Mouse (Mus musculus) left cerebral cortex, postnatal 4 days (tissue): Measurements from ENCODE around the gene Lrmda. TPM values are rescaled to one million over a fixed set of nuclear protein-coding genes. Genes with fewer than 3 reads are reported as not detected.

Experiments
- DNase-seq: peaks from one replicate; pipeline ENCODE4 v3.0.0-alpha.2; 2022
- intact Hi-C: fragments of 180-260 bp; cut with DNase I; formaldehyde crosslinking; loops from one replicate; pipeline ENCODE4 v1.15.1; 2025
- total RNA-seq, 2 experiments: library from RNA; stranded (reverse); gene quantifications; 2 replicates each; pipeline ENCODE4 v1.2.3; 2021

The Lrmda gene
- total RNA-seq, 2 experiments from 2014 or later = 0.74 TPM; not detected in 1

- no peak for DNase-seq
- intact Hi-C loops = loop anchor here (10.0 kb wide), 1 partner anchor 224 kb away; no protein-coding TSS in a partner anchor
These were observed 789.2 kb downstream of the Lrmda start for GRCm38 (mm10) chr14:22808595-22809166.

- no peak for DNase-seq
- intact Hi-C loops = loop anchor here (10.0 kb wide), 1 partner anchor 224 kb away; no protein-coding TSS in a partner anchor
These were observed 789.7 kb downstream of the Lrmda start for GRCm38 (mm10) chr14:22809229-22809628.

DNA sequence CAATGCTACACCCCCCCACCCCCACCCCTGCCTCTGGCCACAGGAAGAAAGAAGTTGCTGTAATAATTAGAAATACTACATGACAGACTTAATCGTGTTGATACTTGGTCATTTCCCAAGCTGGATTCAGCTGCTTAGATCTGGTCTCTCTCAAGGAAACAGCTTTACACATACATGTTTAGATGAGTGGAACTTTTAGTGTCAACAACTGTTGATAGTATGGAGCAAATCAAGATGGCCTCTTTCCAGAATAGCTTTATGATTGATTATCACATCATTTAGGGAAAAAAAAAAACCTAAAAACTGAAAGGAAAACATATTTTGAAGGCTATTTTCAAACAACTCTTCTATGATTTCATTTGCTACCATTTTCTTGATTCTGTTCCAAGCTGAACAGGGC lies 791.0 kb downstream of the Lrmda start:
- intact Hi-C loops = loop anchor here (10.0 kb wide), 2 partner anchors 234 to 826 kb away; partner anchors contain the start of gene Zfp503
- no peak for DNase-seq

DNA sequence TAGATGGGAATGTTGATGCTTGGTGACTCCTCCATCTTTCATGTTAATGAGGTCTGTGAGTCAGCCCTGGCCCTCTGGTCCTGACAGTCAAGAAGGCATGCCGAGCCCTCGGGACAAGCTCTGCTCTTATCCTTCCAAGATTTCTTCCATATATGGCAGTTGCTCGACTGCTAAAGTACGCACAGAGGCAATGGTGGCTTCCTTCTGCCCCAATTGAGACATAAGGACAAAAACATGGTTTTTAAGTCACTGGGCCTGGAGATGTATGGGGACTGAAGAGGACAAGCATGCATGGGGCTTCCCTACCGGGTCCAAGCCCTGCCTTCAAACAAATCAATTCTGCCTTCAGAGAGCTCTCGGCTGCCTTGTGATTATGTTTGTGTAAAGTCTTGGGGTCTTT lies 793.3 kb downstream of the Lrmda start:
- no peak for DNase-seq
- intact Hi-C loops = loop anchor here (10.0 kb wide), 2 partner anchors 232 to 828 kb away; partner anchors contain the start of gene Zfp503

DNA sequence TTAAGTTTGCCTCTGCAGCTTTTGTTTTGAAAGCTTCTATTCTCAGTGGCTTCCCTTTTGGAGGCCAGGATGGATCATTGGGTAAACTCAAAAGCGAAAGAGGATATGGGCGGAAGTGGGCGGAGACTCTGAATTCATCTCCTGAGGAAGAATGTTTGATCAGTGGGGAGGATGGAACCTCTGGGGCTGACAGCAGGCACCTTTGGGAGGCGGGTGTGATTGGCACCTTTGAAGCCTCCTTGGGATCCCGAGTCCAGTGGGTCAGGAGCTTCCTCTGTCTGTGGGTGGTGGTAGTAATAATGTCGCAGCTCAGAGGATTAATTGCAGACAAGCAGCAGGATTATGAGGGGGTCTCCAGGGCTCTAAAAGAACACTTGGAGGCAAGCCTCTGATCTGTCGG lies 793.9 kb downstream of the Lrmda start:
- intact Hi-C loops = loop anchor here (10.0 kb wide), 2 partner anchors 231 to 829 kb away; partner anchors contain the start of gene Zfp503
- no peak for DNase-seq

DNA sequence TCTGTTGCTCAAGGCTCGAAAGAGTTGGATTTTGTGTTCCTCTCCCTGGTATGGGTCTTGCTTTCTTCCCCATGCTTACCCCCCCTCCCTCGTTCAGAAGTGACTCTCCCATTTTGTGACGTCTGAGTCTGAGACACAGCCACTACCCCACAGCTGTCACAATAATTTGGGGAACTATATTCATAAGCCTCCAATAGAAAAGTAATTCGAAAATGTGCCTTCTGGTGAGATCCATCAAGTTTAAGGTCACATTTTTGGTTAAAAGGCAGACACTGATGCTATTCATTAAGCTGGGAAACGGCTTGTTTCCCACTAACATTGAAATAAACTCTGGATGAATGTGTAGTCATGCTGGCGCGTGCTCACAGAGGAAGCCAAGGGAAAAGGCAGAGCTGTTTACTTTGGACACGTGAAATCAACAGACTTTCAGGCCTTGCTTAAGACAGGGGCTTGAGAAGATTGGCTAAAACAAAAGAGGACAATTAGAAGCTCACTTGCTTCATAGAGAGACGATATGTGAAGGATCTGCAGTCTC lies 795.4 kb downstream of the Lrmda start:
- intact Hi-C loops = loop anchor here (10.0 kb wide), 2 partner anchors 230 to 830 kb away; partner anchors contain the start of gene Zfp503
- no peak for DNase-seq

- intact Hi-C loops = loop anchor here (10.0 kb wide), 2 partner anchors 227 to 833 kb away; partner anchors contain the start of gene Zfp503
- no peak for DNase-seq
These were observed 798.1 kb downstream of the Lrmda start for GRCm38 (mm10) chr14:22817346-22818201.

DNA sequence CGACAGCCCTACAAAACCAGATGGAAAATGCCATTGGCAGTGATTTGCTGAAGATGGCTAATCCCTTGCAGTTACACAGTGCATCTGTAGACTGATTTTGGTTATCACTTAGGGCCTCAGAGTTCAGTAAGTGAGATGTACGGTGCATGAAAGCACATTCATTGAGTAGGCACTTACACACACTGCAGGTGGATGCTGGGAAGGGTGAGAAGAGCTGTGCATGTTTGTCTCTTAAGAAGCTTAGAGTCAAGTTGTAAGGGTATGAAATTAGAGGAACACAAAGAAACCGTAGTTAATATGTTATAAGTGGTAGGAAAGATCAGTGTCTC lies 798.7 kb downstream of the Lrmda start:
- intact Hi-C loops = loop anchor here (10.0 kb wide), 2 partner anchors 227 to 833 kb away; partner anchors contain the start of gene Zfp503
- DNase-seq = no peak

DNA sequence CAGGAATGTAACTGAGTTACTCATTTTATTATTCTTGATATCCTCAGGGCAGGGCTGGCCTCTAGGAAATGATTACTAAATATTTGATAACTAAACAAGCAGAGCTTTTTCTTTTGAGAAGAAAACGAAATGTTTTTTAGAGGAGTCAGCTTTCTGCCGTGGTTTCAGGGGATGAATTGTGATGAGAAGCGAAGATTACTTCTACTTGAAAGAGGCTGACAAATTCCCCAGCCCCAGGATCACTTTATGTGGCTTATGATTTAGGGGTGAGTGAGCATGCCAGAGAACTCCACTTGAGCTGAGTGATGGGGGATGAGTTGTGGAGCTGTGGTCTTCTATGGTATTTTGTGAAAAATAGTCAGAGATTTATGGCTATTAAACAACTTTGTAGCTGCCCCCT lies 803.4 kb downstream of the Lrmda start:
- no peak for DNase-seq
- intact Hi-C loops = no loop called here

- intact Hi-C loops = no loop called here
- DNase-seq = no peak
These were observed 807.3 kb downstream of the Lrmda start for GRCm38 (mm10) chr14:22826825-22827224.

- intact Hi-C loops = no loop called here
- DNase-seq = no peak
These were observed 817.5 kb downstream of the Lrmda start for GRCm38 (mm10) chr14:22837058-22837457.

DNA sequence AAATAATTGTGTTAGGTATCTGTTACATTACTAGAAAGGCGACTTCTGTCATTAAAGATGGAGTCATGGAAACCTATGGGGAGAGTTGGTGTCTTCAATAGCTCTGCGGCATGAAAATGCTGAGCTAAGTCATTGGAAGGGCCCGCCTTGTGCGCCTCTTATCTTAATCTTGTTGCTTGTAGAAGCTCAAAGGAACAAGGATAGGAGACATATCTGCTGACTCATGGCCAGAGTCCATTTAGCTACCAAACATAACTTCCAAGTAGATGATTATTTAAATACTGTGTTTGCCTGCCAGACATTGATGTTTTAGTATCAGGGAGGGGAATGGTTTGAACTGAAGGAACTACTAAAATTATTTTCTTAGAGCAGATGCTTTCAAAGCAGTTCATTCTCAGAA lies 821.6 kb downstream of the Lrmda start:
- intact Hi-C loops = no loop called here

GRCm38 (mm10) chr14:22844006-22844405 lies 824.5 kb downstream of the Lrmda start:
- no peak for DNase-seq
- intact Hi-C loops = no loop called here

More for the DNA sequence above, 821.6 kb downstream of the Lrmda start:
- no peak for DNase-seq

GRCm38 (mm10) chr14:22845401-22845800 lies 825.9 kb downstream of the Lrmda start:
- intact Hi-C loops = no loop called here
- no peak for DNase-seq

DNA sequence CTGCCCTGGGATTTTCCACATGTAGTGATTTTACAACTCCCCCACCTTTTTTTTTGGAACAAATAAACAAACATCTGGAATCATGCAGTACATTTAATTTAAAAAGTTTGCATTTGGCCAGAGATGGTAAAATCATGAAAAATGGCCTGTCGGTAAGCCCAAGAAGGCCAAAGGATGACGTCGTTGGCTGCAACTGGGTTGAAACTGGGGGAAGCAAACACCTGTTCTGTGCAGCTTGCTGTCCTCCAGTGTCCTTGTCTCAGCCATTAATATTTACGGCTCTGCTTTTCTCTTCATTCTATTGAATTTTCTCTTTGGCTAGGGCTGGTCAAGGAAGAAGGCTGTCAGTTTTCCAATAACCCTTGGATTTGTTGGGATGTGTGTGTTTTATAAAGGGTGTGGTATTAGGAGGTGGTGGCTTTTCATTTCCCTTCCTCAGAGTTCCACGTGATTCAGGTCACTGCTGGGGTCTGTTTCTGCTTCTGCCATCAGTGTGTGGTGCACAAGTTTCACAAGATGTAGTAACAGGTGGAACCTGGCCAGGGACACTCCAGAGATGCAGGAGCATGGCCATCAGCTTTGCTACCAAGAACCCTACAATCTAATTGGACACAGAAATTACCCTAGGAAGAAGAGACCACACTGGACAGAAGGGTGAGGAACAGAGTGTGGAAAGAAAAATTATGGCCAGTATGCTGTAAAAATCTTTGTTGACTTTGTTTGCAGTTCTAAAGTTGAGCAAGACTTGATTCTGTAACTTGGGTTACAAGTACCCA lies 827.7 kb downstream of the Lrmda start:
- intact Hi-C loops = no loop called here
- no peak for DNase-seq

DNA sequence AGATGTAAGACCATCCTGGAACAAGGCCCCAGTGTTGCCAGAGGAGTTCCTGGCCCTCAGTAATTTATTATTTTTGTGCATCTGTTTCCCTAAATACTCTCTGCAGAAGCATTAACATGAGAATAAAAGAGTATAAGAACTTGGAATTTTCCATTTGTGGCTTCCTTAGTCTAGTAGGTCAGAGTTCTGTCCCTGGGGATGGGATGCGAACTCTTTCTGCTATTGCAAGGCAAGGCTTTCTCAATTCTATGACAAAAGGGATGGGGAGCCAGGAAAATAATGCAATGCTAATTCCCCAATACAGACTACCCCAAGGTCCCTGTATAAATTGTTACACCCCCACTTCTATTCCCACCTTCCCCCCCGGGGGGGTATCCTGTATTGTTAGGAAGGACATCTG lies 829.6 kb downstream of the Lrmda start:
- no peak for DNase-seq
- intact Hi-C loops = no loop called here

GRCm38 (mm10) chr14:22860631-22861030 lies 841.1 kb downstream of the Lrmda start:
- DNase-seq = no peak
- intact Hi-C loops = no loop called here

- intact Hi-C loops = no loop called here
- DNase-seq = no peak
These were observed 844.6 kb downstream of the Lrmda start for GRCm38 (mm10) chr14:22864132-22864531.

GRCm38 (mm10) chr14:22874584-22874983 lies 855.1 kb downstream of the Lrmda start:
- intact Hi-C loops = no loop called here
- no peak for DNase-seq

GRCm38 (mm10) chr14:22887182-22887581 lies 867.7 kb downstream of the Lrmda start:
- no peak for DNase-seq

GRCm38 (mm10) chr14:22899312-22899711 lies 879.8 kb downstream of the Lrmda start:
- DNase-seq = no peak
- intact Hi-C loops = no loop called here

More at GRCm38 (mm10) chr14:22887182-22887581, 867.7 kb downstream of the Lrmda start:
- intact Hi-C loops = no loop called here
